Mouse (Mus musculus): ENCODE measurements around the gene Rpap3. TPM values are rescaled to one million over a fixed set of nuclear protein-coding genes. Genes with fewer than 3 reads are reported as not detected.

Rpap3 gene
- total and polyA plus RNA-seq, 3 experiments = 43.1 to 73.7 (median 69.1) TPM

GRCm38 (mm10) chr15:97663750-97664406 is 41.7 kb downstream of the Rpap3 start:
- H3K36me3 ChIP-seq (replicated peaks in 1 of 2; ENCODE audit: control insufficient read depth in 1 of 2, insufficient read depth in 1 of 2, low read length in 1 of 2) = no peaks in the 10 kb centered on the region
- dilution Hi-C loops (cut with MboI; ENCODE audit: extremely low pct_ligation_motif_present, extremely low pct_unique_long_range_greater_than_20kb, low sequenced_read_pairs) (no loop called here), in situ Hi-C loops (cut with MboI; ENCODE audit: low pct_ligation_motif_present, low pct_unique_long_range_greater_than_20kb, low sequenced_read_pairs) (loop anchor here (10.0 to 25.0 kb wide), 3 partner anchors 429 to 1273 kb away; partner anchors contain the start of gene Tuba1b)
- no peaks in the 10 kb centered on the region for H3K9me3 ChIP-seq (replicated peaks; ENCODE audit: low read length)
- peak; percentile 94 for DNase-seq (ENCODE audit: extremely low read depth)
- TF ChIP-seq ETS1 (conservative IDR thresholded peaks at IDR 0.05; ENCODE audit: low read depth, low read length) (no peak; the same call in 1 of the 2 replicates), RAD21 (IDR thresholded peaks at IDR 0.05; ENCODE audit: low read depth, low read length) (peak; percentile 70), CHD1 (IDR thresholded peaks at IDR 0.05; ENCODE audit: low read depth, low read length) (no peak), JUN (IDR thresholded peaks at IDR 0.05; ENCODE audit: insufficient read depth, low read depth, low read length) (0 out of 2 replicates have a peak, but pooled peaks have one; percentile 4), CHD2 (IDR thresholded peaks at IDR 0.05; ENCODE audit: low read length) (peak; percentile 70; the same call in 1 of the 2 replicates), ELF1 (IDR thresholded peaks at IDR 0.05; ENCODE audit: low read depth, low read length) (peak; percentile 54), MAX (IDR thresholded peaks at IDR 0.05; ENCODE audit: low read length) (peak; percentile 70), SIN3A (IDR thresholded peaks at IDR 0.05; ENCODE audit: low read length) (peak; percentile 28; the same call in 1 of the 2 replicates), MXI1 (IDR thresholded peaks at IDR 0.05; ENCODE audit: low read depth, low read length) (peak; percentile 34; the same call in 1 of the 2 replicates), USF2 (conservative IDR thresholded peaks at IDR 0.05; ENCODE audit: low read depth, low read length) (no peak), USF1 (IDR thresholded peaks at IDR 0.05; ENCODE audit: low read depth, low read length) (no peak), POLR2A (IDR thresholded peaks at IDR 0.05; ENCODE audit: low read depth, low read length) (peak; percentile 53), NELFE (IDR thresholded peaks at IDR 0.05; ENCODE audit: low read depth, low read length) (peak; percentile 29; the same call in 1 of the 2 replicates), GABPA (IDR thresholded peaks at IDR 0.05; ENCODE audit: insufficient replicate concordance, low read depth, low read length) (no peak), CTCF (conservative IDR thresholded peaks at IDR 0.05 in 1 of 2, IDR thresholded peaks at IDR 0.05 in 1 of 2; ENCODE audit: low read depth in 2 of 2, low read length in 2 of 2) (peak; percentile 83 to 97), RCOR1 (conservative IDR thresholded peaks at IDR 0.05; ENCODE audit: low read depth, low read length) (no peak), PAX5 (IDR thresholded peaks at IDR 0.05; ENCODE audit: low read length) (no peak), HCFC1 (IDR thresholded peaks at IDR 0.05; ENCODE audit: low read depth, low read length) (no peak), ZKSCAN1 (IDR thresholded peaks at IDR 0.05; ENCODE audit: borderline replicate concordance, low read depth, low read length) (no peak), MEF2A (IDR thresholded peaks at IDR 0.05; ENCODE audit: borderline replicate concordance, low read depth, low read length) (no peak), MAFK (IDR thresholded peaks at IDR 0.05; ENCODE audit: insufficient replicate concordance, low read length) (no peak), POLR2AphosphoS2 (IDR thresholded peaks at IDR 0.05; ENCODE audit: low read depth, low read length) (no peak), NRF1 (IDR thresholded peaks at IDR 0.05; ENCODE audit: low read depth, low read length) (no peak), TBP (conservative IDR thresholded peaks at IDR 0.05; ENCODE audit: low read depth, low read length) (0 out of 2 replicates have a peak, but pooled peaks have one; percentile 46), KAT2A (IDR thresholded peaks at IDR 0.05; ENCODE audit: insufficient replicate concordance, low read length) (no peak), ZMIZ1 (IDR thresholded peaks at IDR 0.05; ENCODE audit: low read depth, low read length) (no peak), TCF12 (IDR thresholded peaks at IDR 0.05; ENCODE audit: low read depth, low read length) (no peak), MYC (IDR thresholded peaks at IDR 0.05; ENCODE audit: low read depth, low read length) (peak; percentile 80), SMC3 (IDR thresholded peaks at IDR 0.05; ENCODE audit: low read depth, low read length) (peak; percentile 72), UBTF (IDR thresholded peaks at IDR 0.05; ENCODE audit: low read depth, low read length) (no peak), MAZ (IDR thresholded peaks at IDR 0.05; ENCODE audit: low read depth, low read length) (no peak), ZC3H11A (IDR thresholded peaks at IDR 0.05; ENCODE audit: low read depth, low read length) (no peak), JUND (conservative IDR thresholded peaks at IDR 0.05; ENCODE audit: low read depth, low read length) (no peak), BHLHE40 (IDR thresholded peaks at IDR 0.05; ENCODE audit: low read depth, low read length) (peak; percentile 40; the same call in 1 of the 2 replicates), EP300 (IDR thresholded peaks at IDR 0.05; ENCODE audit: low read length) (no peak; the same call in 1 of the 2 replicates), IRF4 (IDR thresholded peaks at IDR 0.05; ENCODE audit: low read depth, low read length) (peak; percentile 62; the same call in 1 of the 2 replicates)
- H3K4me1 ChIP-seq (ENCODE audit: control insufficient read depth in 1 of 2, insufficient read depth in 2 of 2) = peaks cover 7 to 26% of the 10 kb centered on the region in 2 experiments; a peak in 3 of 4 replicates
- peak overlapping the region; percentile 50 for H3K27ac ChIP-seq (ENCODE audit: insufficient read depth, low read depth)
- H3K27me3 ChIP-seq (replicated peaks) = peaks cover 12% of the 10 kb centered on the region
- no peaks in the 10 kb centered on the region for H3K79me2 ChIP-seq (replicated peaks; ENCODE audit: control insufficient read depth, extremely low read depth, insufficient read depth, poor library complexity, severe bottlenecking)
- H3K4me2 ChIP-seq (ENCODE audit: insufficient read depth, low read depth, poor library complexity, severe bottlenecking) = peak overlapping the region; percentile 65
- peak overlapping the region; percentile 15 for H3K9ac ChIP-seq (ENCODE audit: insufficient read depth, low read depth)
- H3K4me3 ChIP-seq (replicated peaks in 1 of 3; ENCODE audit: low read depth in 2 of 3, low read length in 2 of 3, poor library complexity in 1 of 3) = peak overlapping the region; percentile 43 to 56 (median 55)
